Mouse (Mus musculus) lung, postnatal 10 days (tissue): Measurements from ENCODE around the gene Vps54.
A peak's percentile ranks its signal among the peaks of the same experiment; 100 is the strongest.
"Not testable (repeated sequence)": the region's sequence is repeated elsewhere in the genome, so short reads cannot be mapped to it uniquely, and the experiment has no call there.

Source experiments
- DNase-seq: peaks from one replicate; pipeline ENCODE4 v3.0.0; 2021

The Vps54 gene

GRCm38 (mm10) chr11:21247203-21247865 is 8.3 kb downstream of the Vps54 start:
- DNase-seq: no peak

- no peak for DNase-seq
Measured at GRCm38 (mm10) chr11:21247940-21248339, 8.9 kb downstream of the Vps54 start.

- DNase-seq: peak; percentile 36
Measured at GRCm38 (mm10) chr11:21250366-21250765, 11.3 kb downstream of the Vps54 start.

DNA sequence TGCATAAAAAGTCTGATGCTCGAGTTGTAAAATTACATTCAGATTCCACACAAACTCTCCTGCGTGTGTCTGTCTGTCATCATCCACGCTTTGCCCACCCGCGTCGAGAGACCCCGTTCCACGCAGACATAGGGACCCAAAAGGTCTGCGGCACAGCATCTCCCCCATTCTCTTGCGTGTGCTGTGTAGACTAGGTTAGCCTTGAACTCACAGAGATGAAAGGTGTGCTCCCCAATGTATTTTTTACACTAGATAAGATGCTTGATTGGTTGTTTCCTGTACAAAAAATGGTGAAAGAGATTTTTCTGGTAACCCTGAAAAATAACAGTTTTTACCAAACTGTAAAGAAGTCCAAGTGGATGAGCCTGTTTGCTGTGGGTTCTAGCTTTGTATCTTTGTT is 19.5 kb downstream of the Vps54 start:
- DNase-seq: not testable (repeated sequence)

DNA sequence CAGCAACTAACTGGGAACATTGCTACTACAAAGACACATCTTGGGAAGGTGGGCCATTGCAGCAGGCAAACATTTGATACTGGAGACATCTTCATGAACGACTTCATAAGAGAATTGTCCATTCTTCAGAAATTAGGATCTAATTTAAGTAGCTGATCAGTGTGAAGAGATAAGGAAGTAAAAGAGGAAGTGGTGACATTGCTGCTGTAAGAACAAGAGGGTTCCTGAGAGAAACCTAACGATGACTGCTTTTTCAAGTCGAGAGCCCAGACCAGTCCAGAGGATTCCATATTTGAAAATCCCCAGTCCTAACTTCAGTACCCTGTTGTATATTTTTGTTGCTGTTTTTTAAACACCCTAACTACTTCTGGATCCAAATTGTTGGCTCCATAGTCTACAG is 26.3 kb downstream of the Vps54 start:
- DNase-seq: no peak

GRCm38 (mm10) chr11:21276151-21276550 is 37.1 kb downstream of the Vps54 start:
- no peak for DNase-seq

GRCm38 (mm10) chr11:21286391-21286790 is 47.3 kb downstream of the Vps54 start:
- no peak for DNase-seq

DNA sequence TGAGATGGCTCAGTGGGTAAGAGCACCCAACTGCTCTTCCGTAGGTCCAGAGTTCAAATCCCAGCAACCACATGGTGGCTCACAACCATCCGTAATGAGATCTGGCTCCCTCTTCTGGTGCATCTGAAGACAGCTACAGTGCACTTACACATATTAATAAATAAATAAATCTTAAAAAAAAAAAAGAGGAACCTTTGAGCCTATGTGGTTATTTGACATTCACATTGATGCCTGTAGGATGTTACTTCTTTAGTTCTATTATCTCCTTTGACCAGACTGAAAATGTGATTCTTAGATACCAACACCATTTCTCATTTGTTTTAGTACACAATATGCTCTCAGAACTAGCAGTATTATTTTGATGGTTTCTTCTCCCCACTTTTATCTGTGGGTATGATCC is 49.1 kb downstream of the Vps54 start:
- DNase-seq: not testable (repeated sequence)

DNA sequence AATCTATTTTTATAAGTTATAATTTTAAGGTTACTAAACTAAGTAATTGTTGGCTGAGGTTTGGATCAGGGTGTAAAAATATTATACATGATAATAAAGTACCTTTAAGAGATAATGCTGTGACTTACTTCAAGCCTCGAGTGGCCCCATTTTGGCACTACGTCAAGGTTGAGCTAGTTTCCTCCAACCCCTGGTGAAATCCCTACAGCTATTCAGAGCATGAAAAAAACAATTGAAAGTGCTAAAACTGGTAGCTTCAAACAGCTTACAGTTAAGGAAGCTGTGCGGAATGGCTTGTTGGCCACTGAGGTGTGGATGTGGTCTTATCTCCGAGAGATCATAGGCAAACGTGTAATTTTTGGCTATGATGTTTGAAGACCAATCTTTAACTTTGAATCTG is 56.4 kb downstream of the Vps54 start:
- no peak for DNase-seq

- no peak for DNase-seq
Measured at GRCm38 (mm10) chr11:21303619-21304018, 64.5 kb downstream of the Vps54 start.

DNA sequence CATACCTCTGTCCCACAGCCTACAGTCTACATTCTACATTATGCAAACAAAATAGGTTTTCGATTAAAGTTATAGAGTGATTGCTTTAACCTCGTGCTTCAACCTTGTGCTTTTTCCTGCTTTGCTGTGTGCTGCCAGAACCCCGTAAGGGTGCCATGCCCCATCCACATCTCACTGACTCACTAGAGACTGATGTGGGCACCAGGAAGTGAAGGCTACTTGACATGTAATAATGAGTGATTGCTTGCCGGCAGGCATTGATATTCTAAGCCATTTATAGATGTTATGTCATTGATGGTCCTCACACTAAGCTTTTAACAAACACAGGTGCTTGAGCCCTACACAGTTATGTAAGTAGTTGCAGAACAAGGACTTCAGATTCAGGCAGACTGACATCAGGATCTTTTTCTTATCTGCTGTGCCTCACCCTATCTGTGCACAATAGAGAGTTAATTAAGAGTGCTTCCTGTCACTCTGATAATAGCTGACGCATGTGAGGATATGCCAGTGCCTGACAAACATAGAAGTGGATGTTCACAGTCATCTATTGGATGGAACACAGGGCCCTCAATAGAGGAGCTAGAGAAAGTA is 68.1 kb downstream of the Vps54 start:
- no peak for DNase-seq

DNA sequence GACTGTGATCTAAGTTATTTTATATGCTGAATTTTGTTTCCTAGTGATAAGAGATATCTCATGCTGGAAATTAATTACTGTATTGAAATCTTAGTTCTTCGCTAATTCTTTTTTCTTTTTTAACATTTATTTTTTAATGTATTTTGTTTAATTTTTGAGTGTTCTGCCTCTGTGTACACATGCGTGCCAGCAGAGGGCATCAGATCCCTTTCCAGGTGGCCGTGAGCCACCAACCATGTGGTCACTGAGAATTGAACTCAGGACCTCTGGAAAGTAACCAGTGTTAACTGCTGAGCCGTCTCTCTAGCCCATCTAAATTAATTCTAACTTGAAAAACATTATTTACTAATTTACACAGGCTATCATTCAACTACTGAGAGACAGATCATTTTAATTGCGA is 69.0 kb downstream of the Vps54 start:
- DNase-seq: peak; percentile 29

GRCm38 (mm10) chr11:21309516-21309915 is 70.4 kb downstream of the Vps54 start:
- DNase-seq: no peak

DNA sequence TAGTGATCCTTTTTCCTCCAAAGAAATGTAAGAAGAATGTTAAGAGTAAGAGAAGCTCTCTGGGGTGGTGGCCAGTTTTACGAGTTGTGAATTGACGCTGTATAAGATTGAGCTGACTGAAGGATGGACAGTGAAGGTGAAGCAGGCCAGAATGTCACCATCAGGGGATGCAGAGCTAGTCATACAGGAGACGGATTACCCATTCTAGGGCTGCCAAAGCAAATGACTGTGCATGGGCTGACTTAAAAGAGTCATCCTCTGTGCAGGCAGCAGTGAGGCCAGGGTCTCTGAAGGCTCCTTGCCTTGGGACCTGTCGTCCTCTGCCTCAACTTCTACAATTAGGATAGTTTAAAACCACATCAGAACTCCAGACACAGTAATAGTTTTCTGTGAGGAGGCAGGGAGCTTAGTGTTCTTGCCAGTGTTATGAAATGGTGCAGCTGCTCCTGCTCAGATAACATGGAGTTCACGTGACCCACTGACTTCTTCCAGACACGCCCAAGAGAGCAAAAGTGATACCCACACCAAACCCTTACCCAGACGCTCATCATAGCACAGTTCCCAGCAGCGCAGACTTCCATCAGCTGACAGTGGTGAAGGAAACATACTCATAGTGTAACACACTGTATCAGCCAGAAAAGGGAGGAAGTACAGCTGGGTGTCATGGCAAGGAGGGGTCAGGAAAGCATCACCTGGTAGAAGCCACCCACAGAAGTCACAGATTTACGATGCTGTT is 75.0 kb downstream of the Vps54 start:
- peak; percentile 11 for DNase-seq

GRCm38 (mm10) chr11:21321577-21321976 is 82.5 kb downstream of the Vps54 start:
- no peak for DNase-seq

GRCm38 (mm10) chr11:21322349-21322748 is 83.3 kb downstream of the Vps54 start:
- no peak for DNase-seq

DNA sequence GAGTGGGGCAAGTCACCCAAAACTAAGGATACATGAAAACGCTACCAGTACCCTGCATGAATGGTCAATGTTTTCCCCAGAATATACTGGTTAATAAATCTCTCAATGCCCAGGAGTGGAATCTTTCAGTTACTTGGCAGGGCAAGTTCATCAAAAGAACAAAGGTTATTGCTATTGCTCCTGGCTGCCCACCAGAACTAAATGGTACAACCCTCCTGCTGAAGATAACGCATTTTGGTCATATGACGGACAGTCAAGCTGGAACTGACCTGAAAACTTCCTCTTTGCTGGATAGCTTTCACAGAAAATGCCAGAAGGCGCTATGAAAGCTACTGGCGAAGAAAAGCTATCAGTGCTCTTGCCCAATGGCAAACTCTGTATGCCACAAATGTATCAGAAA is 86.7 kb downstream of the Vps54 start:
- no peak for DNase-seq

DNA sequence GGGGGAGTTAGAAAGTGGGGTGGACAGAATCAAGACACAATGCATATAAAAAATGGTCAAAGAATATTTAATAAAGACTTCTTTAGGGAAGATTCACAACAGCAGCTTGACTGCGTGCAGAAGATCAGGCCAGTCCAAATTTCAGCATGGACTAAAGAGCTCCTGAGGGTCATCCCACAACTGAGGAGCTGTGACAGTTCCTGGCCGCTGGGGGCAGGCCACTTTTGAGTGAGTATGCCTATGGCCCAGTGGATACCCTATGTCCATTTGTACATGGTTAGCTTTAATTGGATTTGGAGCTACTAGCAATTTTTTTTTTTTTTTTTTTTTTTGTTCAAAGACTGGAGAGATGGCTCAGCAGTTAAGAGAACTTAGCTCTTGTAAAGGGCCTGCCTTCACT is 87.7 kb downstream of the Vps54 start:
- DNase-seq: no peak

- DNase-seq: no peak
Measured at GRCm38 (mm10) chr11:21327486-21327885, 88.4 kb downstream of the Vps54 start.

GRCm38 (mm10) chr11:21328141-21328540 is 89.1 kb downstream of the Vps54 start:
- DNase-seq: no peak

GRCm38 (mm10) chr11:21332639-21333295 is 93.7 kb downstream of the Vps54 start:
- DNase-seq: no peak

DNA sequence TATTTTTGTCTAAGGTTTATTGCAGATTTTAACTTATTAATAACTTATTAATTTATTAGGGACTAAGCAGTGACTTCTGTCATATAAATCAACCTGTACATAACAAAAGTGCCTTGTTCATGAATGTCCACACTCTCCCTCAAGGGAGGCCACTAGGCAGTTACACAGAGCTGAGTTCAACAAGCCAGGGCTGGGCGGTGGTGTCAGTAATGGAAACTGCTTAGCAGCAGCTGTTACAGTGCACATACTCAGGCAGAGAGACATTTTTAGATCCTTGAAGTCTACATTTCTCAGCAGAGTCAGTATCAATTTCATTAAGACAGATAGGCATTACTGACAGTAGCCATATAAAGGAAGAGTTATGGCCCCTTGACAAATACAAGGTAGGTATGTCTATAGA is 98.8 kb downstream of the Vps54 start:
- no peak for DNase-seq

- no peak for DNase-seq
Measured at GRCm38 (mm10) chr11:21339088-21339487, 100.0 kb downstream of the Vps54 start.

GRCm38 (mm10) chr11:21343490-21343889 is 104.4 kb downstream of the Vps54 start:
- no peak for DNase-seq
